Mouse (Mus musculus) kidney, postnatal 36 days (tissue): Measurements from ENCODE around the gene Palld.

Experiments used
- DNase-seq, 2 experiments: peaks; one replicate each; pipeline ENCODE4 v3.0.0; 2021 to 2022; ENCODE audit warnings: mixed read lengths in 2 of 2

Palld gene

DNA sequence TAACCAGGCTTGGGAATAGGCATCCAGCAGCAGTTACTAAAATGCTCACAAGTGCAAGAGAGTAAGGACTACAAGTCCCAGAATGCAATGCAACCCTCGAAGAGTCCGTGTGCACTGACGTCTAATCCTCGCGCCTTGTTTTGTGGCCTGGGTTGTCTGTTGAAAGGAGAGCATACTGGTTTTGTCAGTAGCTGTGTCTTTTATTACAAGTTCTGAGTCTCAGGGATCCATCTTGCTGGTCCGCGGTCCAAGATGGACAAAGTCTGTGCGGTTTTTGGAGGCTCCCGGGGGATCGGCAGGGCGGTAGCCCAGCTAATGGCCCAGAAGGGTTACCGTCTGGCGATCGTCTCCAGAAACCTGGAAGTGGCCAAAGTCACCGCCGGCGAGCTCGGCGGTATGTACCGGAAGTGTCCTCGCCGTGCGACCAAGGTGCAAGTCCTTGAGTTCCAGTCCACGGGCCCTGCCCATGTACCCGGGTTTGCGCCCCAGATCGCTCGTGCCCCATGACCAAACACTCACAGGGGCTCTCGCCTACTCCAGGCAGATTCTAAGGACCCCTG is 414.8 kb downstream of the Palld start, which contains the start of gene Cbr4:
TSS of gene Cbr4 (plus strand) at position 138 of the 560 bp plus-strand sequence.
- DNase-seq, result peak; percentile 91 to 96

GRCm38 (mm10) chr8:61486923-61487529 is 415.5 kb downstream of the Palld start:
- DNase-seq, result no peak

DNA sequence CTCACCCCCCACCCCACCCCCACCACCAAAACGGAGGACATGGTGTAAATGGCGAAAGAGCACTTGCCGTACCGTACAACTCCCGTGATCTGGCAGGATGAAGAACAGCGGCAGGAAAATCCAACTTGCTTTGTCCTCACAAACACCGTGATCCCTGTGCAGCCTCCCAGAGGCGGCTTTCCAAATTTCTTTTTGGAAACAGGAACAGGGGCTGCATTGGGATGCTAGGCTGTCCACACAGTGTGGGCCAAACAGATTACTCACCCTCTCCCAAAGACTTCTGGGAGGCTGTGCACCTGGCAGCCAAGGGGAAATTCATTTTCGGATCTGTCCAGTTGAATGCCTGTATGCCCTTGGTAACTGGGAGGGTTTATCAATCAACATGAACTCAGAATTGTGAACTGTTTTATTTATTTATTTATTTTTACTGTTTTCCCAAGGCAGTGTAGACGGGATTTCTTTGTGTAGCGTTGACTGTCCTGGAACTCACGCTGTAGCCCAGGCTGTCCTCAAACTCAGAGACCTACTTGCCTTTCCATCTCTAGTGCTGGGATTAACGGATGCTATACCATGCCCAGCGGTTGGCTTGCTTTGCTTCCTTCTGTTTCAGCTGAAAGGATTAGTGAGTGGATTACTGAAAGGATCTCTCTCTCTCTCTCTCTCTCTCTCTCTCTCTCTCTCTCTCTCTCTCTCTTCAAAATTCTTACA is 422.1 kb downstream of the Palld start:
- no peak for DNase-seq

DNA sequence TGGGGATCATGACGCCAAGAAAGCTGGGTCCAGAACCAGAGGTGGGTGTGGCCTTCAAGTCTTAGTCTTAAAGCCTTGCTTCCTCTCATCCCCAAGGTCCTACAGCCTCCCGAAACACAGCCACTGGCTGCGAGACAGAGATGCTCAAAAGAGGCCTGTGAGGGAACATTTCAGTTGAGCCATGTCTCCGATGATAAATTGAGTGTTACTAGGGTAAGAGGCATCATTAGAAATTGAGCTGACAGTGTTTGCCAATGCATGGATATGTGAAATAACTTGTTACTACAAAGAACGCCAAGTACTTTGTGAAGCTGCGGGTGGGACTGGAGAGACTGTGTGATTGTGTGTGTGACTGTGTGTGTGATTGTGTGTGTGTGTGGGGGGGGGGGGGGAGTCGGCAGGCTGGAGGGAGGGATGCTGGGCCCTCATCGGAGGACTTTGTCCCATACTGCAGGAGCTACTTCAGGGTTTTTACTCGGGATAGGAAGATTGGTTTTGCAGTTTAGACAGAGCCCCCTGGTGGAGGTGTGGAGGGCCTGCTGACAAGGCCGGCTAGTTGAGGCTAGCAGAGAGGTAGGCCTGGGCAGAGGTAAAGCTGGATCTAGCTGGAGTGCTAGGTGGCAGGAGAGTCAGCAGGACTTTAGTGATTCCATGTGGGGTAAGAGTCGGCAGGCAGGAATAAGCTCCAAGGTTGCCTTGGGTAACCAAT is 422.8 kb downstream of the Palld start:
- peak; percentile 77 to 83 for DNase-seq

DNA sequence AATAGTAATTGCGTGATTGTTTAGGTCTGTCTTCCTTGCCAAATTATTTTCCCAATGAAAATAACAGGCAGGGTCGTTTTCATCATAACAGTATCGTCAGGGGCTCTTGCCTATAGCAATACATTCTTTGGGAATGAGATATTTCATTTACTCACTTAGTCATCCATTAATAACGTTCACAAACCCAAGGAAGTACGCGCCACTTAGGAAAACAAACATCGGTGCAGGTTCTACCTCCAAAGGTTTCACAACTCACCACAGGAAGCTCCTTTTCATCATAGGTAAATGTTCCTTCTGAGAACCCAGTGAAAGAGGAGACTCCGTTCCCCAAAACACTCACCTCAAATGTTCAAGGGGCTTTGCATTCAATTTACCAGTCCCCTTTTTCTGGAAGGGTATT is 423.7 kb downstream of the Palld start:
- DNase-seq, result no peak

DNA sequence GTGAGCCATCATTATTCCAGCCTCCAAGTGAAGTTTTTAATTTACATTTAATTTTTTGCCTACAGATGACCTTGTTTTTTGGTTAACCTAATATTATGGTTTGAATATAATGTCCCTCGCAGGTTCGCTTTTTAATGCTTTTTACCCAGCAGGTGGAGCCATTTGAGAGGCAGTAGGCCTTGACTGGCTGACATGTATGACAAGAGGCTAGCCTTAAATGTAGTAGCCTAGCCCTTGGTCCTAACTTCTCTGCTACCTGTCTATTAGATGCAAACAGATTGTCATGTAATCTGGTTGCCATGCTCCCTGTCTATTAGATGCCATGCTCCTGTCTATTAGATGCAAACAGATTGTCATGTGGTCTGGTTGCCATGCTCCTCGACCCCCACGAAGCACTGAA is 424.3 kb downstream of the Palld start:
- no peak for DNase-seq

DNA sequence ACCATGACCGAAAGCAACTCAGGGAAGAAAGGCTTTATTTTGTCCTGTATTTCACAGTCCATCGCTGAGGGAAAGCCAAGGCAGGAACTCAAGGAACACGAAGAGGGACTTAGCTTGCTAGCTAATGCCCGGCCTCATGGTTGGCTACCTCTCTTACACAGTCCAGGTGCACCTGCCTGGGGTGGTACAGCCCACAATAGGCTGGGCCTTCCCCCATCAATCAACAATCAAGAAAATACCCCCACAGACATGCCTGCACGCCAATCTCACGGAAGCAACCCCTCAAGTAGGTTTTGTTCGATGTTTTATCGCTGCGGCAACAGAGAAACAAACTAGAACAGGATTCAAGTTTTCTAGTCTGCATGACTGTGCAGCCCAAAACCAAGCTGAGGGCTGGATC is 426.3 kb downstream of the Palld start:
- DNase-seq, result no peak

DNA sequence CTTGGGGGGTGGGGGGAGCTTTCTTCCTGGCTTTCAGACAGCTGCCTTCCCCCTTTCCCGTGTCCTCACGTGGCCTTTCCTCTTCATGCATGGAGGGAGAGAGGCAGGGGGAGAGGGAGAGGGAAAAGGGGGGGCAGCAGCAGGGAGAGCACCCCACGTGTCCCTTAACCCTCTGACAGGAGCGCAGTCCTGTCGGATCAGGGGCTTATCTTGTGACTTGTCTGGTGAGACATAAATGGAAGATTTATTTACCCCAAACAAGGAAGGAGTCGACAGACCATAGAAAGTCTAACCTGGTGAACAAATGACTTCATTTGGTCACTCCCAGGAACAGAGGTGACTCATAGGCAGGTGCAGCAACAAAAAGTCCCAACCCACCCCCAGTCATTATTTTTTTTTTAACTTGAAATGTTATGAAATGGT is 427.2 kb downstream of the Palld start:
- peak; percentile 19 to 30 for DNase-seq

DNA sequence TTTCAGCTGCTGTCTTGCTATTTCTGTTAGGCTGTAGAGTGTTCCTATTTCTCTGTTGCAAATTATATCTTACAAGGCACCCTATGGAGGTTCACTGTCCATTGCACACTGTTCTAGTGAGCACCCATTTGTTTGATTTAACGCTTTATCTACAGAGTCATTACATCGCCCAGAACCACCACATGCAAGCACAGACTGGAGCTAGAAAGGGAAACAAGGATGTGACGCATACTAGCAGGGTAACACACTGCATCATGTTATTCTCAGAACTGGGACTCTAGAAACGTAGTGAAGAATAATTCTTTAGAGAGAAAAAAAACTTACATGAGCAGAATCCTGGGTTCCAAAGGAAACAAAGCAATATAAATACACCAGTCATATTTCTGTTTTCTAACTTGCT is 432.3 kb downstream of the Palld start:
- no peak for DNase-seq

DNA sequence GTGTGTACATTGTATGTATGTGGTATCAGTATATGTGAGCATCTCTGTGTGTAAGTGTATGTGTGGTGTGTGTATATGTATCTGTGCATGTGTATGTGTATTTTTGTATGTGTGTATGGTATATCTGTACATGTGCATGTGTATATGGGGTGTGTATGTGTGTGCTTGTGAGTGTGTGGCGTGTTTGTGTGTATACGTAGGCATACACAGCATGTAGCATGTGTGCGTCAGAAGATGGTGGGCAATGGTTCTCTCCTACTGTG is 435.0 kb downstream of the Palld start:
- DNase-seq, result no peak

DNA sequence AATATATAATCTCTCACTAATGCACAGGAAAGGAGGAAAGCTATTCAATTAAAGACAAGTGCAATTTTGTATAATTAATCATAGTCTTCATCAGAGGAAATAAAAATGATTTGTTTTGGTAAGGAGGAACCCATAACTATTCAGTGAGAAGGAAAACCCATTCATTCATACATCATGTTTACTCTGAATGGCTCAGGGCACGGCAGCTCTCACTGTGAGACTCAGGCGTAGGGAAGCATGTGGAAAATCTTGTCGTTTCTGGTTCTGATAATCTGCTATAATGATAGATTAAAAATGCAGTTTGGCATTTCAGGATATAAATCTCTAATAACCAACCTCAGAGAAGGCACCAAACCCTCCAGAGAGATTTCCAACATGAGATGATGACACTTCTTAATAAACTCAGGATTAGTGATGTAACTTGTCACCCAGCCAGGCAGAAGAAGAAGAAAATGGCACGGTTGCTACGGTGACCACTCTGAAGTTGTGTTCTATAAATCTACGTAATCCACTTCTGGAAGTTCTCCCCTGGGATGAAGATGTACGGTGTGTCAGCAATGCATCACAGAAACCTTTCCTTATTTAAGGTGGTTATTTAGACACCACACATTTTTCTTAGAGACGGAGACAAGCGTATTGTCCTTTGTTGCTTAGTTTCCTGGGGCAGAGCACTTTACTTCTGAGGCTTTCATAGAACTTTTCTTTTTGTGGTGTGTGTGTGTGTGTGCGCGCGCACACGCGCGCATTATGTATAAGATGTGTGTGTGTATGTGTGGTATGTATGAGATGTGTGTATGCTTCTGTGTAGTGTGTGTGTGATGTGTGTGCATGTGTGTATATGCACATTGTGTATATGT is 435.6 kb downstream of the Palld start:
- DNase-seq, result no peak

DNA sequence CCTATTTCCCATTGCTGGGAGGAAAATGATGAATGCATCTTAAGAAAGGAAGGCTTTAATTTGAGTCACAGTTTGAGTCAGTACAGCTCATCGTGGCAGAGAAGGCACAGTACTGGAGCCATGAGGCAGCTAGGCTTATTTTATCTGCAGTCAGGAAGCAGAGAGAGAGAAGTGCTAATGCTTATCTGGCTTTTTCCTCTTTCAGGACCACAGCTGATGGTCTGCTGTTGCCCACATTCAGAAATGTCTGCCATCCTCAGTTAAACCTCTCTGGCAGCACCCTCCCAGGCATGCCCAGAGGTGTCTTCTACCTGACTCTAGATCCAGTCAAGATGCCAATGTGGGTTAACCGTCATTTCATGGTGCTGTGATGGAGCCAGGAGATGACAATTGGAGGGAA is 438.1 kb downstream of the Palld start:
- DNase-seq, result no peak

GRCm38 (mm10) chr8:61462221-61462620 is 440.3 kb downstream of the Palld start:
- DNase-seq, result no peak
